Mouse (Mus musculus) forelimb bud, embryonic 11.5 days (tissue): ENCODE measurements at regions not wholly inside any gene's neighbourhood (a gene's known extent, or its start where the extent isn't known, plus 50 kb on each side); places are given as distances from the start of the nearest gene placed in this dataset.

Source experiments
- DNase-seq: peaks from one replicate; pipeline ENCODE4 v3.0.0-alpha.2; 2012; ENCODE audit warnings: low read depth, low spot score

GRCm38 (mm10) chr9:62590407-62591195 lies 53.8 kb upstream of the Coro2b start:
- no peak for DNase-seq

- no peak for DNase-seq
Measured at GRCm38 (mm10) chr9:62591196-62591485, 54.3 kb upstream of the Coro2b start.

- no peak for DNase-seq
Measured at GRCm38 (mm10) chr9:62598056-62598455, 61.2 kb upstream of the Coro2b start.

- no peak for DNase-seq
Measured at GRCm38 (mm10) chr9:62598956-62599355, 62.1 kb upstream of the Coro2b start.

- no peak for DNase-seq
Measured at GRCm38 (mm10) chr9:62610526-62610925, 67.1 kb upstream of the Itga11 start.

- peak; percentile 29 for DNase-seq
Measured at GRCm38 (mm10) chr9:62611452-62611851, 66.2 kb upstream of the Itga11 start.

GRCm38 (mm10) chr9:62613053-62613452 lies 64.6 kb upstream of the Itga11 start:
- peak; percentile 46 for DNase-seq

GRCm38 (mm10) chr9:62613806-62614205 lies 63.8 kb upstream of the Itga11 start:
- no peak for DNase-seq

GRCm38 (mm10) chr9:62614950-62615349 lies 62.7 kb upstream of the Itga11 start:
- DNase-seq, result no peak

- no peak for DNase-seq
Measured at GRCm38 (mm10) chr9:62615799-62616198, 61.8 kb upstream of the Itga11 start.

GRCm38 (mm10) chr9:62618994-62619393 lies 58.6 kb upstream of the Itga11 start:
- DNase-seq, result no peak

GRCm38 (mm10) chr9:62620901-62621445 lies 56.7 kb upstream of the Itga11 start:
- no peak for DNase-seq

- DNase-seq, result peak; percentile 62
Measured at GRCm38 (mm10) chr9:62622106-62622505, 55.5 kb upstream of the Itga11 start.

GRCm38 (mm10) chr9:62624562-62625044 lies 53.0 kb upstream of the Itga11 start:
- DNase-seq, result no peak

- no peak for DNase-seq
Measured at GRCm38 (mm10) chr9:62627071-62628000, 50.3 kb upstream of the Itga11 start.
